Mouse (Mus musculus) layer of hippocampus, adult 11-12 months (tissue): Measurements from ENCODE around the gene Zfp110.
A peak's percentile ranks its signal among the peaks of the same experiment; 100 is the strongest.
"Not testable (repeated sequence)": the region's sequence is repeated elsewhere in the genome, so short reads cannot be mapped to it uniquely, and the experiment has no call there.

ENCODE experiments used
- DNase-seq: peaks from one replicate; pipeline ENCODE4 v3.0.0; 2022; ENCODE audit warnings: low spot score

The Zfp110 gene

DNA sequence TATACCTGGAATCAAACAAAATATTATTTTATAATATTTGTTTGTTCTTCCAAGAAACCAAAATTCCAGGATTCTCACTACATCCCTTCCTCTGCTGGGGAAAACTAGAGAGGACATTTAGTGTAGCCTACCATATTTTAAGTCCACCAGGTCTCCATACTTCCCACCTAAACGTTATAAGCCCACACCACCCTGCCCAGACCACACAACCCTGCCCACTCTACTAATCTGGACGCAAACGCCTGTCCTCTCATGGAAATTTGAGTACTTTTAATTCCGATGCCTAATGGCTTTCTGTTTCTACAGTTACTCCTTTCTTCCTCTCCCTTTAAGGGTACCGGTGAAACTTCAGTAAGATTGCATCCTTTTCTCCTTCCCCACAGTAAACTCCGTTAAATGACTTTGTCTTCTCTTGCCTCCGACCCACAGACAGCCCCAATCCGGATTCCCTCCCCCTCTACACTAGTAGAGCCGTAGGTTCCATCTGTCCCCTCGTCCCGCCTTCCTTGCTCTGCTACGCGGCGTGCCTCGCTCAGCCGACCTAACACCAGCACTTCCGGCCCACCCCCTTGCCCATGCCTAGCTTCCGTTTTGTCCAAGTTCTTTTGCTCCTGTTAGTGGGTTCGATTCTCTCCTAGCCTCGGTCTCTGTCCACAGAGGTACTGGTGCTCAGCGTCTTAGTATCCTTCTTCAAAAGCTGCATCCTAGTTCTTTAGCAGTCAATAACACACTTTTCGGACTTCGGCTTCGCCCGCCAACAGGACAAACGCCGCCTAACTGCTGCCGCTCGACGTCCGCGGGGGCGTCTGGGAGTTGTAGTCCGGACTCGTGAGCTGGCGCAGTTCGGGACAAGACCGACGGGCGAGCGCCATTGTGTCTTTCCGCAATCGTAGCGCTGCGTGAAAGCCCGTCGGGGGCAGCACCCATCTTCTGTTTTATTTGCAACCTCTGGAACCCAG is at the start of gene Zfp110:
TSS of gene Zfp110 (plus strand) at position 600 of the 959 bp plus-strand sequence.
- DNase-seq: peak; percentile 85

DNA sequence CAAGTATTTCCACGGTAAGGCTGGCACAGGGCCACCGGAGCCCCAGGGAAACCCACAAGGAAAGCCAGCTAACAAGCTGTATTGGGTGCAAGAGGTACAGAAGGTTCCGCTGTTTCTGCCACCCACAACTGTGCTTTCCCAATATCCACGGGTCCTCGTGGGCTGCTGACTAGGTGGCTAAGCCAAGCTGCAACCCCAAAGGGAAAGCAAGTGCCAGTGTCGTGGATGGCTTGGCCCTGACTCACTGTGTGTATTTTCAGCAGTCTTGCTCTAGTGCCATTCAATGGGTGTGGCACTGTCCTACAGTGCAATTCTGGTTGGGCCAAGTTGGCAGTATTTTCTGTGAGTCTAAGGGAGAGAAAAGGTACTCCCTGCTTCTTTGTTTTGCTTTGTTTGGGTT is 47.2 kb upstream of the Zfp110 start:
- no peak for DNase-seq

DNA sequence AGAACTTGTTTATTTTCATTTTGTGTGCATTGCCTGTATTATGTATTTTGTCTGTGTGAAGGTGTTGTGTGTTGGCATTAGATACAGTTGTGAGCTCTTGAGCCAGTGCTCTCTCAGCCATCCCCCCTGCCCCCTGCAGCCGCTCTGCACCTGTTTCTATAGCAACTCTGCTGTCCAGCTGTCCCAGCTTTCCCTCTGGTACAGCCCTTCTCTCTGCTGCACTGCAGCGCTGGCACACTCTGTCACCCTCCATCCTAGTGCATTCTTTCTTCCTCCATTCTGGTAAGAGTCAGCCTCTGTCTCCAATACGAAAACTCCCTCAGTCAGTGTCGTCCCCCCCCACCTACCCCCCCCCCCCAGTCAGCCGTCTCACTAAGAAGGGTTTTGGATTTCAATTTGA is 46.5 kb upstream of the Zfp110 start:
- DNase-seq: no peak

DNA sequence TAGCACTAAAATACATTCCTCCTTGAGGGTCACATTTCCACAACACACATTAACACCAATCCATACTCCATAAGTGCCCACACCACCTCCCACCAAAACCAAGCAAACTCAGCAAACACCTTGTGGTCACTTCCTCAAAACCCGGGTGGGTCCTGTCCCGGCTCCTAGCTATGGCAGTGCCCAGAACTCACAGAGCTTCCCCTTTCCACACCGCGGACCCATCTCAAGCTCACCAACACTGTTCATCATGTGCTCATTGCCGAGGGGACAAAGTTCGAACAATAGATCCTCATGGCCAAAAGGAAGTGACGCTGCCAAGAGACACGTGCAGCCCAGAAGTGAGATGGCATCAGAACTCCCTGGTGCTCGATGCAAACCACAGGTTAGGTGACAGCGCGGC is 41.9 kb upstream of the Zfp110 start:
- DNase-seq: not testable (repeated sequence)

DNA sequence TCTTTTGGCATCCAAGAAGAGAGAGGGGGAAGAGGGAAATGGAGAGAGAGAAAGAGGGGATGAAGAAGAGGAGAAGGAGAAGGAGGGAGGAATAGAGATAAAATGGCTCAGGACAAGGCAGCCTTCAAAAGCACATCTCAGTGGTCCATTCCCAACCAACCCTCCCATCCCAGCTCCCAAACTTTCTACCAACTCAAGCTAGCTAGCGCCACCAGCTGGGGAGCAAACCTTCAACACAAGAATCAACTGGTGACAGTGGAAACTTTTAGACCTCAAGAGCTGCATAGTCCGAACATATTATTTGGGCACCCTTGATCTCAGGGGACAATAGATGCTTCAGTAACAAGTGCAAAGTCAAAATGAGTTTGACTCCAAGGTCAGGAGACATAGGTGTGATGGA is 36.6 kb upstream of the Zfp110 start:
- DNase-seq: no peak

DNA sequence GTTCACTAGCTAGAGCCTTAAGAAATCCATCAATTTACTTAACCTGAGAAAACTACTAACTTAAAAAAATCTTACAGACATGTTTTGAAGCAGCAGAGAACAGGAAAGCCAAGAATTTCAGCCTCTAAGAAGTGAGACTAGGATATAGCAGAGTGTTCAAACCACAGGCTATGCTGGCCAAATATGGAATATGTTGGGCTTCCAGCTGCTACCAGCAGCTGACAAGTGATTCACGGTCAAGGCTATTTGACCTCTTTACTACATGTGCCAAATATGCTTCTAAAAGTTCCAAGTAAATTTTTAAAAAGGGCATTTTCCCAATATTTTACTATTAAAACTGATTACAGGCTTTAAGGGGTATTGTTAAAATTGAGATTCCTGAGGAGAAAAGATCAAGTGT is 35.0 kb upstream of the Zfp110 start:
- no peak for DNase-seq

DNA sequence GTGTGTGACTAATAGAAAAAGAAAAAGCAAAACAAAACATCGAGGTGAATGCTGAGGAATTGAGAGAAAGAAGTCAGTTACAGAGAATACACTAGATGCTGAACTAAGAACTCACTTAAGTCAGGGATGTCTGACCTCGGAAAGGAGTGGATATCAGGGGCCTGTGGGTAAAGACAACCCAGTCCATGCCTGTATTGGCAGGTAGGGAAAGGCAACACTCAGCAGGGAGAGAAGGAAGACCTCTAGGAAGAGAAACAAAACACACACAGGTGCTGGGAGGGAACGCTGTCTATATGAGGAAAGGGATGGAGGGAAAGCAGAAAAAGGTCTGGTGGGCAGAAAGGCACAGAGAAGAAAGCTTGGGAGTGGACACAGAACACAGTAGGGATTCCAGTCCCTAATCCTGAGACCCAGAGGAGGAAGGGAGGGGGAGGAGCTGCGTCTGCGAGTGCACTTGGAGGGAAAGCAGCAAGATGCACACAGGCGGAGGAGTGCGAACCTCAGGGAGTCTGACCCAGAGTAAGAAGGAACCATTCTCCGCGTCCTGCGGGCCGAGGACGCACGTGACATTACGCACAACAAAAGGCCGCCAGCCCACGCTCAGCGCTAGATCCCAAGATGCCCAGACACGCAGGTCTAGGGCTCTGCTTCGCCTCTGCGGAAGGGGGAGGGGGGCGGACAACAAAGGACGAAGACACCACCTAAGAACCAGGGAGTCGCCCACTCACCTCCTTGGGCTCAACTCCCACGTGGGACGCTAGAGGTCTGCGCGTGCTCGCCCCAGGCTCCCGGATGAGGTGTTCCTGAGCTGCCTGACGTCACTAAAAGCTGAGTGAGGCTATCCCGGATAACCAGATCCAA is 31.5 kb upstream of the Zfp110 start, which contains the start of gene Zscan18:
TSS of gene Zscan18 (minus strand) at position 770 of the 861 bp plus-strand sequence.
- DNase-seq: peak; percentile 82

DNA sequence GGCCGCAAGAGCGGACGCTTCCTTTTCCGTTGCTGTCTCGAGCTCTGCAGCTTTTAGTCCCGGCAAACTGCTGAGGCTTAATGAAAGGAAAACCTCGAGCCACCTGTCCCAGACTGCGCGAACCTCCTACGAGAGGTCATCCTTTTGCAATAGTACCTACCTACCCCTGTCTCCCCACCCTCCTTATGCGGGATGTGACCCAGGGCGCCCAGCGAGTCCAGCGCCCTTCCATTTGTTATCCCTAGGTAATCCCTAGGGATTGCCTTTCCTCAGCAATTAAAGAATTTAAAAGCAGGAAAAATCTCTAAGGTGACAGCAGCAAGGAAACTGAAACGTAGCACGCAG is 30.9 kb upstream of the Zfp110 start:
- no peak for DNase-seq

DNA sequence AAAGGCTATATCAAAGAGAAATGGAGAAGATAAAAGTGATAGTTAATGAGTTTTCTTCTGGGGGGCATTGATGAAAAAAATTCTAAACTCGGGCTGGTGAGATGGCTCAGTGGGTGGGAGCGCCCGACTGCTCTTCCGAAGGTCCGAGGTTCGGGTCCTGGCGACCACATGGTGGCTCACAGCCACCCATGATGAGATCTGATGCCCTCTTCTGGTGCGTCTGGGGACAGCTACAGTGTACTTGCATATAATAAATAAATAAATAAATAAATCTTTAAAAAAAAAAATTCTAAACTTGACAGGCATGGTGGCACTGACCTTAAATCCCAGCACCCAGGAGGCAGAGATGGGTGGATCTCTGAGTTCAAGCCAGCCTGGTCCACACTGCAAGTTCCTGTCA is 19.0 kb upstream of the Zfp110 start:
- DNase-seq: no peak

DNA sequence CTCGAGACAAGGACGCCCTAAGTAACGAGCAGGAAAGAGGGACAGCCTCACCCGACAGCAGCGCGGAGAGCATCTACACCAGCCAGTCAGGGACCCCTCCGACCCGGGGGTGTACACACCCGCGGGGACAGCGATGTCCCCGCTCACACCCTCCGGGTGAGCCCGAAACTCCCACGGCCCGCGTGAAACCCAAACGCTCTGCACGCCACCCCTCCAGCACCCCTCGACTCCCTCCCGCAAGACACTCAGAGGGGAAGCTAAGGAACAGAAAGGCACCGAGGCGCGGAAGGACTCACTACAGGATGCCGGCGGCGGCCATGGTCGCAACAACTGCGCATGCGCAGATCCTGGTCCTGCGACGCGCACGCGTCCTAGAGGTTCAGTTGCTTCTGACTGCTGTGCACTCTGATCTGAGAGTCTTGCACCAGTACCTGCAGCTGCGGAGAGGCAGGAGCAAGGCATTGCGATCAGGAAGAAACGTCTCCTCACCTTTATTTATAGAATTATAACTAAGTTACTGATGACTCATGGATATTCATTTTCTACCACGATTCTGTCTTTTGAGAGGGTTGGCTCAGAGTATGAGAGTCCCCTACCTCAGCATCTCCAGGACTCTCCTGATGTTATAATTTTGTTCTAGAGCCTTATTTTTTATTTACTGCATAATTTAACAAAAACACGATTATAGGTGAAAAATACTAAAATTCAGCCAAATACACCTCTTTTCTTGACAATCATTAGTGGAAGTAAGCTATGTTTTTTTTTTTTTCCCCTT is 15.9 kb upstream of the Zfp110 start, which contains the start of gene Zfp329:
TSS of gene Zfp329 (minus strand) at position 338 of the 775 bp plus-strand sequence.
- DNase-seq: peak; percentile 92

DNA sequence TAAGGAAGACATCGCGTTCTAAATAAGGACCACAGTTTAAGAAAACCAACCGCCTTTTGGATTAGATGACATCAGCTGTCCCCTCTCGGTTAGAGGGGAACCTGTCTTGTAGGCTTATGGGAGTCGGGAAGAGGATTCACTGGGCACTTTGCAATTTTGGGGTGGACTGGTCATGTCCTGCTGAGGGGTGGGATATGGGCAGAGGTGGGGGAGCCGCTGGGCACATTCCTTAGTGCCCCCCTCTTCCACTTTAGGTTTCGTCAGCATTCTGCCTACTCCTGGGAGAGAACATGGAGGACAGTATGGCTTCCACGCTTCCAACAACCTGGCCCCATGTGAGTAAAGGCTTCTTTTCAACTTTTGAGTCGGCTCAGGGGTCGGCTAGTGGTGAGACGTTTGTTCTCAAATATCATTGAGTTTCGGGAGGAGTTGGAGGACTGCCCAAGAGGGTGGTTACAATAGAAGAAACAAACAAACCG is 671 bp downstream of the Zfp110 start:
- DNase-seq: peak; percentile 20

DNA sequence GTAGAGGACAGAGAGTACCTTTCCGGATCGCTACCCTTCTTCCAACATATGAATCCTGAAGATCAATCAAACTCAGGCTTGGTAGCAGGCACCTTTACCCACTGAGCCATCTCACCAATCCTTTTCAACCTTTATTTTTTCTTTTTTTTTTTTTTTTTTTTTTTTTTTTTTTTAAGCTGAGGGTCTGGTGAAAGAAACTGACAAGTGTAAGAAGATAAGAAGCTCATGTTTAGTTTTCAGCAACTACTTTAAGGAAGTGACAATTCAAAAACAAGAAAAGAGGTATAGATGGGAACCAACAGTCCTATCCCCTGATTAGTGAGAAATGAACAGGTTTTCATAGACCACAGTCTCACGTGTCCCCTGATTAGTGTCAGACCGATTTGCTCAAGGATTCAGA is 1.2 kb downstream of the Zfp110 start:
- no peak for DNase-seq

DNA sequence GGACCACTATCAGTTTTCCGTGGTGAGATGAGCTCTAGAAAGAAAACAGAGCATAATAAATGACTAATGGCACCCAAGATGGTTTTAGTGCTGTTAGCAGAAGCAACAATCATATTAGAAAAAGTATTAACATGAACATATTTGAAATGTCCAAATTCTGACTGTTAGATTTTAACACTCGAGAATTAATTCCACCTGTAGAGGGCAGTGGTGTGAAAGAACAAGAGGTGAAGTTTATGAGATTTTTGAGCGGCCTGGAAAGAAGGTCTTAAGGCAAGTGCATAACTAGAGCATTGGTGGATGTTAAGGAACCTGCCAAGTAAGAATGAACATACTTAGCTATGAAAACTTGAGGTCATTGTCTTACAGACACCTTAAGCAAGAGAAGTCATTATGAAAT is 39.7 kb downstream of the Zfp110 start:
- DNase-seq: no peak

DNA sequence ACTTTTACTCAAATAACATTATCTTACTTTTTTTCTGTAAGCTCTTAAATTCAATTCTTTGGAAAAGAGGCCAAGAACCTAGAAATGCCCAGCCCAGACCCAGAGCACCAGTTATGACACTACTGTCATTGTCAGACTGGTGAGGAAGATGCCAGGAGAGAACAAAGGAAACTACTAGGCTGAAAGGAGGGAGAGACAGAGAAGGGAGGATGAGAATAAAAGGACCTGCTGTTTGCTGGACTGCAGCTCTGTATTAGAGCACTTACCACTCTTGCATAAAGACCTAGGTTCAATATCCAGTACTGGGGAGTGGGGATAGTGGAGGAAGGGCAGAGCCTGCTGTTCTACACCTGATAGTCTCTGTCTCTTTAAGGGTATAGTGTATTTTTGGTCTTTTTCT is 45.5 kb downstream of the Zfp110 start:
- DNase-seq: no peak

DNA sequence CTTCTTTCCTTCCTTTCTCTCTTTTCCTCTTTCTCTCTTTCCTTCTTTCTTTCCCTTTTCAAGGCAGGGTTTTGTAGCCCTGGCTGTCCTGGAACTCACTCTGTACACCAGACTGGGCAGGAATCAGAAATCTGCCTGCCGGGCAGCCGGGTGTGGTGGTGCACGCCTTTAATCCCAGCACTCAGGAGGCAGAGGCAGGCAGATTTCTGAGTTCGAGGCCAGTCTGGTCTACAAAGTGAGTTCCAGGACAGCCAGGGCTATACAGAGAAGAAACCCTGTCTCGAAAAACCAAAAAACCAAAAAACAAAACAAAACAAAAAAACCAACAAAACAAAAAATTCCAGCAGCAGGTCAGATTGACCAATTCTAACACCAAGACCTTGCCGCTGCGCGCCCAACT is 45.9 kb downstream of the Zfp110 start:
- DNase-seq: not testable (repeated sequence)

DNA sequence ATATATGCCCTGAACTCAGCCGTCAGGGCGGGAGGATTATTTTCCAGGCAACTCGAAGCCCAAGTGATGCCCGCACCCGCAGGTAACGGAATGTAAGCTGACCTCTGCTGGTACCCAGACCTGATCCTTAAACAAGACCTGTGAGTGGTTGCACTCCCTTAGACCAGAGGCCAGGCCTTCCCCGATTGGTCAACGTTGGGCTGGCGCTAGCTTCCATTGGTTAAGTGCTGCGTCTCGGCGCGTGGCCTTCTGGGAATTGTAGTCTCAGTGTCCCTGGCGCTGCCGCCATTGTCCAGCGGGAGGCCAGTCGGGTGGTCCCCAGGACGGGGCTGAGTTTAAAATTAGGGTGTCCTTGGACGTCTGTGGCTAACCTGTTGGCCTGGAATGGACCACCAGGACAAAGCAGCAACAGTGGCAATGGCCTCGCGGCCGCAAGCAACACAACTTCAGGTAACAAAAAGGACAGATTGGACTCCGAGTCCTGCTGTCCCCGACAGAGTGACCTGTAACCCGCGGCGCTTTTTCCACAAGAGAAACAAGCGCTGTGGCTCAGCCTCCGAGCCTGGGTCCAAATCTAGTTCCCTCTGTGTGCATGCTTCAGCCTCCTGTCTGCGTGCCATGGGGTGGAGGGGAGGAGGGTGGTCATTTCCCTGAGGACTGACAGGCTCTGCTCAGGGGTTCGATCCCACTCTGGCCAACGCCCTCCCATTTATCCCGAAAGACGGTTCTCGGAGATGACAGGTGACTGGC is 46.5 kb downstream of the Zfp110 start, which contains the start of gene Zfp128:
TSS of gene Zfp128 (plus strand) at position 267 of the 750 bp plus-strand sequence.
- DNase-seq: peak; percentile 96

DNA sequence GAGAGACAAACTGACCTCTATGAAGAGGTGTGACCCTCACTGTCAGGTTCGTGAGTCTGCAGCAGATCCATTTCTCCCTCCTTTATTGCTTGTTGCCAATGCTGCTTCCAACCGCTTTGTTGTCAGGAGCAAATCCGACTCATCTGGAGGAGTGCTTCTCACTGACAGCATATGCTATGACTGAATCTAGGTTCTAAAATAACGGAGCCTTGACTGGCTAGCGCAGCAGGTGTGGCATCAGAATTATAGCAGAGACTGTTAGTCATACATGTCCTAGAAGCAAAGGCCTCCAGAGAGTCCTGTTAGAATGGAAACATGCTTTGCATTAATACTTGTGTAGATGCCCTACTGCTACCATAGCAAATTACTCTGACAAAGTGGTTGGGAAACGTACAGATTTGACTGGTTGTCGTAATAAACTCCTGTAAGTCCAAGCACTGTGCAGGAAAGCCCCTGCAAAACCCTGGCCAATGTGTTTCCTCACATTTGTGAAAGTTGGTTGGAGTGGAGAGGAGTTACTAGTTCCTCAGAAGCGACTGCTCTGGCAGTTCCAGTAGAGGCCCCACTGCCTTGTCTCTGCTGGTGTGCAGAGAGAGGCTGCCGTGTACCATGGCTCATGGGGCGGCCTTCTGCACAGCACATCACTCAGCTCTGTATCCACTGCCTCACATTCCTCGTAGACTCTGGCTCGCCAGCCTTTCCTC is 52.2 kb downstream of the Zfp110 start:
- no peak for DNase-seq

DNA sequence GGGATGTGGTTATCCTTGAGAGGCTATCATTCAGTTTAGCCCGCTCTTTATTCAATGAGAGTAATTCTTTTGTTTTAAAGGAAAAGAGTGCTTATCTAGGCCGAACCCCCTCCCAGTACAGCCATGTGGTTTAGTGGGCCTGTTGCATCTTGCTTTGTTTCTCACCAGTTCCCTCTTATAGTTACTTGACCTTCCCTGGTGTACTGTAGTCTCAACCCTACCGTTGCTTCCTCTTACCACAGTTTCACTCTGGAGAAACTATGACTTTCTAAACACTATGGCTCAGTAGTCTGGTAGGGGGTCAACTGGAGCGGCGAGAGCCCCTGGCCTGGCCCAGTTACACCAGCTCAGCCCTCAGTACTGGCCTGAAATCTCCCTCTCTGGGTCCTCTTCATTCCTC is 53.0 kb downstream of the Zfp110 start:
- no peak for DNase-seq

DNA sequence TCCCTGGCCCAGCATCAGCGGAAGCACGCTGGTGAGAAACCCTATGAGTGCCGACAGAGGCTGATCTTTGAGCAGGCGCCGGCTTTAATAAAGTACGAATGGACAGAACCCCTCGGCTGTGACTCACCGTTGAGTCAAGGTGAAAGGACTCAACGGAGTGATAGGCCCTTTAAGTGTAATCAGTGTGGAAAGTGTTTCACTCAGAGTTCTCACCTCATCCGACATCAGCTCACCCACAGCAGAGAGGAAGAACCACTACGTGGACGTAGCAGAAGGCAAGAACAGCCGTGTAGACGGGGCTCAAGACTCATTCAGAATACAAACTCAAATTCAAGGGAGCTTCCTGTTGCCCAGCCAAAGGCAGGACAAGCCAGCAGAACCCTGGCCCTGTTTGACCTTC is 56.4 kb downstream of the Zfp110 start:
- no peak for DNase-seq

DNA sequence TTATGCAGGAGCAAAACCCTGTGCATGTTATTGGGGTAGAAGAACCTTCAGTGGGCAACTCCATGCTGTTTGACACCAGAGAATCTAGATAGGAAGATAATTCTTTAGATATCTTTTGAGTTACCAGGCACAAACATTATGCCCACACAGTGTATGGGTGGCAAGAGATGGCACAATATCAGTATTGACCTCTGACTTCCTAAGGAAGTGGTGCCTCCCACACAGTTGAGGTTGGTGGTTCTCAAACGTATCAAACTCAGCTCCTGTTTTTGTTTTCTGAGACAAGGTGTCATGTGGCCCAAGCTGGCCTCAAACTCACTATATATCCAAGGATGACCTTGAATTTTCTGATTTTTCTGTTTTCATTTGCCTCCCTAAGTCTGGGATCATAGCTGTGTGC is 56.8 kb downstream of the Zfp110 start:
- DNase-seq: no peak
